Mouse (Mus musculus) cortical plate, adult 2 months (tissue): ENCODE measurements around the gene Sept1. TPM values are rescaled to one million over a fixed set of nuclear protein-coding genes. Genes with fewer than 3 reads are reported as not detected.

Experiments used
- H3K27ac ChIP-seq: fragments of 200-500 bp; 2 replicates; pipeline ENCODE4 v1.5.1; 2012; ENCODE audit warnings: low read length, control low read depth, inconsistent platforms; ENCODE audit not compliant: insufficient read depth
- H3K4me1 ChIP-seq: fragments of 200-500 bp; 2 replicates; pipeline ENCODE4 v1.6.1; 2011; ENCODE audit warnings: low read length; ENCODE audit not compliant: control insufficient read depth, insufficient read depth
- H3K4me3 ChIP-seq: fragments of 200-500 bp; 2 replicates; pipeline ENCODE4 v1.5.1; 2011; ENCODE audit warnings: mild to moderate bottlenecking, low read length, control low read depth; ENCODE audit not compliant: insufficient read depth
- CTCF ChIP-seq: fragments of 200-500 bp; IDR thresholded peaks from 2 replicates; pipeline ENCODE4 v1.5.1; 2011; ENCODE audit warnings: mild to moderate bottlenecking, control low read depth, low read length; ENCODE audit not compliant: insufficient read depth; ENCODE audit errors: extremely low read depth
- POLR2A ChIP-seq: fragments of 200-500 bp; IDR thresholded peaks from 2 replicates; pipeline ENCODE4 v1.6.1; 2011; ENCODE audit warnings: mild to moderate bottlenecking, low read length, control low read depth; ENCODE audit not compliant: insufficient read depth; ENCODE audit errors: extremely low read depth
- polyA plus RNA-seq: library from polyadenylated mRNA; depleted of rRNA; stranded (reverse); fragments of >200 nt; gene quantifications from 2 replicates; pipeline ENCODE4 v1.2.3, GENCODE M21; 2012

Gene Sept1
- polyA plus RNA-seq, 1 experiment: 10.4 TPM

GRCm38 (mm10) chr7:127243361-127243867, 10.5 kb upstream of the Sept1 start:
- Histone ChIP-seq H3K27ac (peak overlapping the region; percentile 96), H3K4me1 (peaks cover 3% of the 10 kb centered on the region; the same call in 1 of the 2 replicates), H3K4me3 (peak overlapping the region; percentile 60)
- TF ChIP-seq CTCF: no peak
- TF ChIP-seq POLR2A: no peak

- no peak overlapping the region for H3K4me3 ChIP-seq
- peaks cover 7% of the 10 kb centered on the region for H3K4me1 ChIP-seq
- TF ChIP-seq POLR2A (no peak), CTCF (no peak)
- H3K27ac ChIP-seq: no peak overlapping the region
These were observed 1.8 kb upstream of the Sept1 start for GRCm38 (mm10) chr7:127234777-127235176.

- H3K4me3 ChIP-seq: peak overlapping the region; percentile 96
- peaks cover 7% of the 10 kb centered on the region for H3K4me1 ChIP-seq
- TF ChIP-seq POLR2A: no peak
- TF ChIP-seq CTCF: no peak
These were observed 835 bp upstream of the Sept1 start for GRCm38 (mm10) chr7:127233765-127234164.

DNA sequence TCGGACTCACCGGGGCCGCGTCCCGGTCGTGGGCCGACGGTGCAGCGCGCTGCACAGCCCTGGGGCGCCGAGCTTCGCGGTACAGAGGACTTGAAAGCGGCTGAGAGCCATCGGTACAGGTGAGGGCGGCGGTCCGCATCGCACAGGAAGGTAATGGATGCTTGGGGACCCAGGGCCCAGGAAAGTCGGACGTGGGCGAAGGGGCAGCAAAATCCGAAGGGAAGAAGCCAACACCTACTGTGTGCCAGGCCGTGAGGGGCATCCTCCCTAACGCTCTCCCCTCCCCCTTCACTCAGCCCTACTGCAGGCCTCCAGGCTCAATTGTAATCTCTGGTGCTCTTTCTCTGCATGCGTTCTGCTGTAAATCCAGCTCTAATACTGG, 429 bp upstream of the Sept1 start:
- peaks cover 7% of the 10 kb centered on the region for H3K4me1 ChIP-seq
- TF ChIP-seq POLR2A (no peak), CTCF (no peak)
- H3K27ac ChIP-seq: peak overlapping the region; percentile 85

More at GRCm38 (mm10) chr7:127233765-127234164, 835 bp upstream of the Sept1 start:
- H3K27ac ChIP-seq: no peak overlapping the region

GRCm38 (mm10) chr7:127231826-127232621, 906 bp downstream of the Sept1 start:
- no peak for TF ChIP-seq CTCF
- no peak for TF ChIP-seq POLR2A
- Histone ChIP-seq H3K27ac (peak overlapping the region; percentile 85), H3K4me1 (peaks cover 7% of the 10 kb centered on the region), H3K4me3 (peak overlapping the region; percentile 96)

More for the DNA sequence above, 429 bp upstream of the Sept1 start:
- H3K4me3 ChIP-seq: peak overlapping the region; percentile 96

GRCm38 (mm10) chr7:127231376-127231775, 1.6 kb downstream of the Sept1 start:
- TF ChIP-seq CTCF (no peak), POLR2A (no peak)
- Histone ChIP-seq H3K27ac (no peak overlapping the region), H3K4me3 (peak overlapping the region; percentile 96; the same call in 1 of the 2 replicates), H3K4me1 (peaks cover 7% of the 10 kb centered on the region)

DNA sequence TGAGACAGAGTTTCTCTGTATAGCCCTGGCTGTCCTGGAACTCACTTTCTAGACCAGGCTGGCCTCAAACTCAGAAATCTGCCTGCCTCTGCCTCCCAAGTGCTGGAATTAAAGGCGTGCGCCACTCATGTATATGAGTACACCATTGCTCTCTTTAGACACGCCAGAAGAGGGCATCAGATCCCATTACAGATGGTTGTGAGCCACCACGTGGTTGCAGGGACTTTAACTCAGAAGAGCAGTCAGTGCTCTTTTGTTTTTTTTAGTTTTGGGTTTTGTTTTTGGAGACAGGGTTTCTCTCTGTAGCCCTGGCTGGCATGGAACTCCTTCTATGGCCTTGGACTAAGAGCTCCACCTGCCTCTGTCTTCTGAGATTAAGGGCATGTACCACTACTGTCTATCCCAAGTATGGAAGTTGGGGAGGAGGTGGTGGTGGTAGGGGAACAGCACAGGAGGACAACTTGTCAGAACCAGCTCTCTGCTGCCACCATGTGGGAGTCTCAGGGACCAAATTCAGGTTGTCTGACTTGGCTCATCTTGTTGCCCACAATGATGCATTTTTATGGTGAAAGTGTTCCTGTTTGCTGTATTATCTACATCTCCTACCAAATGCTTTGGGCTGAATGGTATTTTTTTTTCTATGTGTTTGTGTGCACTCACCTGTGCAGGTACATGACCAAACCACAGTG, 4.2 kb downstream of the Sept1 start:
- Histone ChIP-seq H3K27ac (no peak overlapping the region), H3K4me3 (no peak overlapping the region), H3K4me1 (peaks cover 7% of the 10 kb centered on the region)
- TF ChIP-seq CTCF: peak; percentile 90
- no peak for TF ChIP-seq POLR2A

DNA sequence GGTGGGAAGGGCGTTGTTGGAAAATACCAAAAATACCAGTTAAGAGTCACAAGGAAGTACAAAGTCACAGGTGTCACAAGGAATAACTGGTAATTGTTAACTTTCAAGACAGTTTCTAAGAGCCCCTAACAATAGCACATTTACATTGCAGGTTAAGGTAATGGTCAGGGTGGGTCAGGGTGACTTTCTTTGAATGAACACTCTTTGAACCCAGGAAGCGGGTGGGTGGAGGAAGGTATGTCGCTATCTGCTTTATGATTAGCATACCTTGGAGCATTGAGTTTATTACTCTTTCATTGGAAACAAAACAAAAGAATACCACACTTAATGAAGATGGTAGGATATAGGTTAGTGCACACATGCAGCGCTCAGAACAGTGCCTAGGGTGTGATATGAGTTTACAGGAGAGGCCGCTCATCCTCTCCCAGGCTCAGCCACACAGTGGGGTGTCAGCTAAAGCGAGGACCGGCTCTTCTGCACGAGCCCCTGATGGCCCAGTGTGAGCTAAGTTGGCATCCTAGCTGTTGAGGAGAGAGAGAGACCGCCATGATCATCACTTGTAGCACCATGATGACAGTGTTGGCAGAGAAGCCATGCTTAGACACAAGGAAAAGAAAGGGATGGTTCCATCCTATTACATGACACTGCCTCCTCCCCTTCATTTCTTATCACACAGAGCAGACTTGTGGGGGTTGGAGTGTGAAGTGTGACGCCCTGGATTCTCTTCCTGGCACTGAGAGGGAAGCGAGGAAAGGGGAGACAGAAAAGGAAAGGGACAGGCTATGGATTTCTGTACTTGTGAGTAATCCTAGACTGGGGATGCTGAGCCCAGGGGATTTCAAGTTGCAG, 7.6 kb downstream of the Sept1 start:
- H3K4me1 ChIP-seq: peaks cover 3% of the 10 kb centered on the region; the same call in 1 of the 2 replicates
- no peak overlapping the region for H3K27ac ChIP-seq
- H3K4me3 ChIP-seq: no peak overlapping the region
- no peak for TF ChIP-seq CTCF
- TF ChIP-seq POLR2A: no peak

- Histone ChIP-seq H3K4me1 (no peaks in the 10 kb centered on the region; the same call in 1 of the 2 replicates), H3K27ac (no peak overlapping the region), H3K4me3 (no peak overlapping the region)
- TF ChIP-seq POLR2A: no peak
- TF ChIP-seq CTCF: no peak
These were observed 8.3 kb downstream of the Sept1 start for GRCm38 (mm10) chr7:127224616-127225015.
